13 mouse cellular contexts compared by ENCODE assay signal in genomic region chr11:106313533-106313932, GRCm38 (mm10). TPM values are rescaled to one million over a fixed set of nuclear protein-coding genes. Genes with fewer than 3 reads are reported as not detected.
DNase-seq lines count a peak whose midpoint lies in the region; ATAC-seq and TF ChIP-seq lines count a peak whose summit lies in the region.
"Had no signal": no experiment of that assay in that cellular context is flagged by ENCODE, and none has a peak within 500 bp of the region (broad histone marks: within the 10 kb centered on the region; RNA-seq: fewer than 3 reads in every experiment).

No protein-coding gene starts in this region.

- no peaks in the 10 kb centered on the region for H3K36me3 ChIP-seq in midbrain, embryonic 10.5 days
- H3K36me3 ChIP-seq in midbrain, embryonic 13.5 days, result no peaks in the 10 kb centered on the region
- no peaks in the 10 kb centered on the region for H3K36me3 ChIP-seq in limb, embryonic 12.5 days
- no peaks in the 10 kb centered on the region for H3K36me3 ChIP-seq in megakaryocyte, embryonic 14.5 days (replicated peaks; ENCODE audit: low read length)

- H3K4me3 ChIP-seq in midbrain, embryonic 10.5 days, result no peak overlapping the region
- H3K4me3 ChIP-seq in midbrain, embryonic 13.5 days (replicated peaks), result no peak overlapping the region
- H3K4me3 ChIP-seq in bone marrow, adult 2 months (replicated peaks; ENCODE audit: control insufficient read depth, low read depth, low read length), result peak overlapping the region; percentile 90
- no peak overlapping the region for H3K4me3 ChIP-seq in limb, embryonic 12.5 days (replicated peaks)
- H3K4me3 ChIP-seq in megakaryocyte, embryonic 14.5 days (replicated peaks), result peak overlapping the region; percentile 86

- H3K4me2 ChIP-seq in midbrain, embryonic 13.5 days (replicated peaks), result no peak overlapping the region
- H3K4me2 ChIP-seq in limb, embryonic 12.5 days, result no peak overlapping the region

- TF ChIP-seq CTCF in bone marrow, adult 2 months (IDR thresholded peaks at IDR 0.05; ENCODE audit: control insufficient read depth, insufficient read depth, low read length), result no peak

- no peaks in the 10 kb centered on the region for H3K27me3 ChIP-seq in midbrain, embryonic 10.5 days (ENCODE audit: low read depth, poor library complexity, severe bottlenecking)
- no peaks in the 10 kb centered on the region for H3K27me3 ChIP-seq in midbrain, embryonic 13.5 days
- H3K27me3 ChIP-seq in limb, embryonic 12.5 days, result no peaks in the 10 kb centered on the region
- H3K27me3 ChIP-seq in megakaryocyte, embryonic 14.5 days (replicated peaks), result peaks cover 64% of the 10 kb centered on the region
- H3K27me3 ChIP-seq: Patski had no signal

- no peaks in the 10 kb centered on the region for H3K9me3 ChIP-seq in midbrain, embryonic 10.5 days (replicated peaks)
- no peaks in the 10 kb centered on the region for H3K9me3 ChIP-seq in midbrain, embryonic 13.5 days
- no peaks in the 10 kb centered on the region for H3K9me3 ChIP-seq in limb, embryonic 12.5 days
- no peaks in the 10 kb centered on the region for H3K9me3 ChIP-seq in megakaryocyte, embryonic 14.5 days

- no peak overlapping the region for H3K9ac ChIP-seq in midbrain, embryonic 13.5 days (replicated peaks)
- H3K9ac ChIP-seq in limb, embryonic 12.5 days (replicated peaks), result no peak overlapping the region

- TF ChIP-seq POLR2A in bone marrow, adult 2 months (IDR thresholded peaks at IDR 0.05; ENCODE audit: borderline replicate concordance, control insufficient read depth, low read depth, low read length), result 0 out of 2 replicates have a peak, but pooled peaks have one; percentile 19

- ATAC-seq in midbrain, embryonic 13.5 days, result no peak
- ATAC-seq in limb, embryonic 12.5 days (ENCODE audit: insufficient number of reproducible peaks, insufficient read depth, low FRiP score, low TSS enrichment, low read depth), result no peak
- ATAC-seq: Patski had no signal

- DNase-seq in midbrain, embryonic 10.5 days (ENCODE audit: low spot score), result no peak
- DNase-seq in cerebellum, adult 8-10 months, result no peak
- no peak for DNase-seq in gastrocnemius, postnatal 36 days
- DNase-seq: cerebellum, adult 11-12 months; heart, postnatal 14 days; layer of hippocampus, postnatal 36 days; right cerebral cortex, postnatal 14 days had no signal

- 0 out of 2 replicates have a peak overlapping the region, but pooled peaks have one; percentile 13 for H3K27ac ChIP-seq in midbrain, embryonic 10.5 days (replicated peaks)
- H3K27ac ChIP-seq in midbrain, embryonic 13.5 days, result no peak overlapping the region
- peak overlapping the region; percentile 89 for H3K27ac ChIP-seq in bone marrow, adult 2 months (ENCODE audit: control insufficient read depth, insufficient read depth, low read depth, low read length, poor library complexity)
- peak overlapping the region; percentile 53; the same call in 1 of the 2 replicates for H3K27ac ChIP-seq in limb, embryonic 12.5 days

- H3K4me1 ChIP-seq in midbrain, embryonic 10.5 days, result peaks cover 8% of the 10 kb centered on the region; the same call in 1 of the 2 replicates
- no peaks in the 10 kb centered on the region for H3K4me1 ChIP-seq in midbrain, embryonic 13.5 days (replicated peaks)
- peaks cover 7% of the 10 kb centered on the region; the same call in 1 of the 2 replicates for H3K4me1 ChIP-seq in bone marrow, adult 2 months (ENCODE audit: control insufficient read depth, insufficient read depth, low read length)
- peaks cover 48% of the 10 kb centered on the region for H3K4me1 ChIP-seq in limb, embryonic 12.5 days (replicated peaks)
- H3K4me1 ChIP-seq in megakaryocyte, embryonic 14.5 days, result peaks cover 18% of the 10 kb centered on the region

- WGBS in midbrain, embryonic 10.5 days, result 80% methylated on average over 5 of the region's 5 CpGs
- 87% methylated on average over 5 of the region's 5 CpGs for WGBS in midbrain, embryonic 13.5 days
- WGBS in bone marrow, adult 2 months, result 17% methylated on average over 5 of the region's 5 CpGs
- 36% methylated on average over 5 of the region's 5 CpGs for WGBS in limb, embryonic 12.5 days

- intact Hi-C loops in gastrocnemius, postnatal 36 days (cut with DNase I), result no loop called here

RNA-seq across cellular contexts. Expression of gene Cd79b, which starts 1.0 kb away (rescaled TPM):
- 0.99 TPM in 2 replicates for polyA plus RNA-seq in midbrain, embryonic 10.5 days (2016; fragmentation: Nextera tagmentation; extraction: Ambion mirVana)
- polyA plus RNA-seq in midbrain, embryonic 13.5 days (2015; fragmentation: Nextera tagmentation; extraction: Ambion mirVana), result 0.50 and 0.66 TPM in 2 replicates
- 130 and 270 TPM in 2 replicates for polyA plus RNA-seq in bone marrow, adult 2 months (2011; ENCODE audit: insufficient read depth, insufficient read length, low replicate concordance, missing spikeins)
- polyA plus RNA-seq in limb, embryonic 12.5 days (2016; fragmentation: Nextera tagmentation; extraction: Ambion mirVana), result 1.3 and 1.8 TPM in 2 replicates
- polyA plus RNA-seq in megakaryocyte, embryonic 14.5 days (2012; ENCODE audit: insufficient read depth, low replicate concordance), result 1.1 TPM in 1 of 2 replicates, not detected in the other
- under 1 TPM; 0.30 to 0.43 TPM for total RNA-seq in gastrocnemius, postnatal 36 days (2021)

RNA-seq across cellular contexts. Expression of gene Gh, which starts 11.9 kb away (rescaled TPM):
- not detected in 2 replicates for polyA plus RNA-seq in midbrain, embryonic 10.5 days (2016; fragmentation: Nextera tagmentation; extraction: Ambion mirVana)
- polyA plus RNA-seq in midbrain, embryonic 13.5 days (2015; fragmentation: Nextera tagmentation; extraction: Ambion mirVana), result not detected in 2 replicates
- not detected in 2 replicates for polyA plus RNA-seq in bone marrow, adult 2 months (2011; ENCODE audit: insufficient read depth, insufficient read length, low replicate concordance, missing spikeins)
- not detected in 2 replicates for polyA plus RNA-seq in limb, embryonic 12.5 days (2016; fragmentation: Nextera tagmentation; extraction: Ambion mirVana)
- polyA plus RNA-seq in megakaryocyte, embryonic 14.5 days (2012; ENCODE audit: insufficient read depth, low replicate concordance), result not detected in 2 replicates
- not detected for total RNA-seq in gastrocnemius, postnatal 36 days (2021)
- total RNA-seq: heart, postnatal 14 days; layer of hippocampus, postnatal 36 days had no signal
- polyA plus RNA-seq: forebrain, embryonic 11.5 days; Patski had no signal

RNA-seq across cellular contexts. Expression of gene Tcam1, which starts 37.1 kb away (rescaled TPM):
- 0.06 and 0.15 TPM in 2 replicates for polyA plus RNA-seq in midbrain, embryonic 10.5 days (2016; fragmentation: Nextera tagmentation; extraction: Ambion mirVana)
- polyA plus RNA-seq in midbrain, embryonic 13.5 days (2015; fragmentation: Nextera tagmentation; extraction: Ambion mirVana), result 0.16 and 0.18 TPM in 2 replicates
- not detected in 2 replicates for polyA plus RNA-seq in bone marrow, adult 2 months (2011; ENCODE audit: insufficient read depth, insufficient read length, low replicate concordance, missing spikeins)
- polyA plus RNA-seq in limb, embryonic 12.5 days (2016; fragmentation: Nextera tagmentation; extraction: Ambion mirVana), result 0.30 and 0.37 TPM in 2 replicates
- polyA plus RNA-seq in megakaryocyte, embryonic 14.5 days (2012; ENCODE audit: insufficient read depth, low replicate concordance), result not detected in 2 replicates
- under 1 TPM; 0.08 to 0.12 TPM for total RNA-seq in gastrocnemius, postnatal 36 days (2021)

RNA-seq across cellular contexts. Expression of gene Scn4a, which starts 39.6 kb away (rescaled TPM):
- polyA plus RNA-seq in midbrain, embryonic 10.5 days (2016; fragmentation: Nextera tagmentation; extraction: Ambion mirVana), result 0.10 and 0.15 TPM in 2 replicates
- 0.05 TPM in 1 of 2 replicates, not detected in the other for polyA plus RNA-seq in midbrain, embryonic 13.5 days (2015; fragmentation: Nextera tagmentation; extraction: Ambion mirVana)
- polyA plus RNA-seq in bone marrow, adult 2 months (2011; ENCODE audit: insufficient read depth, insufficient read length, low replicate concordance, missing spikeins), result 0.63 and 1.6 TPM in 2 replicates
- polyA plus RNA-seq in limb, embryonic 12.5 days (2016; fragmentation: Nextera tagmentation; extraction: Ambion mirVana), result 0.25 and 0.51 TPM in 2 replicates
- not detected in 2 replicates for polyA plus RNA-seq in megakaryocyte, embryonic 14.5 days (2012; ENCODE audit: insufficient read depth, low replicate concordance)
- 100 to 1,000 TPM; 381 to 407 TPM for total RNA-seq in gastrocnemius, postnatal 36 days (2021)
- total RNA-seq: layer of hippocampus, postnatal 36 days had no signal
- polyA plus RNA-seq: forebrain, embryonic 11.5 days had no signal

RNA-seq across cellular contexts. Expression of gene Smarcd2, which starts 40.8 kb away (rescaled TPM):
- 19.3 and 20.0 TPM in 2 replicates for polyA plus RNA-seq in midbrain, embryonic 10.5 days (2016; fragmentation: Nextera tagmentation; extraction: Ambion mirVana)
- 10.8 and 11.4 TPM in 2 replicates for polyA plus RNA-seq in midbrain, embryonic 13.5 days (2015; fragmentation: Nextera tagmentation; extraction: Ambion mirVana)
- 52.2 and 76.9 TPM in 2 replicates for polyA plus RNA-seq in bone marrow, adult 2 months (2011; ENCODE audit: insufficient read depth, insufficient read length, low replicate concordance, missing spikeins)
- 102 and 104 TPM in 2 replicates for polyA plus RNA-seq in limb, embryonic 12.5 days (2016; fragmentation: Nextera tagmentation; extraction: Ambion mirVana)
- 51.3 and 84.6 TPM in 2 replicates for polyA plus RNA-seq in megakaryocyte, embryonic 14.5 days (2012; ENCODE audit: insufficient read depth, low replicate concordance)
- 10 to 100 TPM; 12.6 to 14.4 TPM for total RNA-seq in gastrocnemius, postnatal 36 days (2021)

Comparison
In these comparisons a context has a peak if more than half of its experiments do, and no peak if none do; other contexts are left out.
1. H3K4me3 ChIP-seq: peak in bone marrow, adult 2 months (single experiment) and megakaryocyte, embryonic 14.5 days (single experiment); none in midbrain, embryonic 10.5 days (single experiment), midbrain, embryonic 13.5 days (single experiment) and limb, embryonic 12.5 days (single experiment).
2. RNA of gene Cd79b, which starts 1.0 kb away (polyA plus RNA-seq): 130 to 270 TPM in bone marrow, adult 2 months; 1.3 to 1.8 TPM in limb, embryonic 12.5 days, 1.1 TPM in megakaryocyte, embryonic 14.5 days, 0.99 TPM in midbrain, embryonic 10.5 days and 0.50 to 0.66 TPM in midbrain, embryonic 13.5 days; every median in the first group is over 10 times any median in the second.